Mouse (Mus musculus): ENCODE data around the gene Cdiptos. TPM values are rescaled to one million over a fixed set of nuclear protein-coding genes. Genes with fewer than 3 reads are reported as not detected.
A peak's percentile ranks its signal among the peaks of the same experiment; 100 is the strongest.

Gene Cdiptos
- polyA plus RNA-seq, 1 experiment from 2014 or later = 3.9 TPM

- Histone ChIP-seq H3K36me3 (ENCODE audit: inconsistent target) (no peaks in the 10 kb centered on the region), H3K4me3 (ENCODE audit: inconsistent target) (peak overlapping the region; percentile 4; the same call in 1 of the 2 replicates), H3K27ac (peak overlapping the region; percentile 93), H3K79me2 (ENCODE audit: inconsistent target) (peaks cover 100% of the 10 kb centered on the region)
- WGBS (ENCODE audit: missing documents) = 15% methylated on average over 8 of the region's 9 CpGs
Measured at GRCm38 (mm10) chr7:127008239-127009019, 32.5 kb upstream of the Cdiptos start.

- Histone ChIP-seq H3K27ac (peak overlapping the region; percentile 93; the same call in 1 of the 2 replicates), H3K79me2 (ENCODE audit: inconsistent target) (peaks cover 100% of the 10 kb centered on the region), H3K4me3 (ENCODE audit: inconsistent target) (no peak overlapping the region), H3K36me3 (ENCODE audit: inconsistent target) (no peaks in the 10 kb centered on the region)
- 91% methylated on average over 6 of the region's 6 CpGs for WGBS (ENCODE audit: missing documents)
Measured at GRCm38 (mm10) chr7:127007313-127008024, 31.6 kb upstream of the Cdiptos start.

GRCm38 (mm10) chr7:127004122-127004875, 28.4 kb upstream of the Cdiptos start:
- H3K27ac ChIP-seq = no peak overlapping the region
- H3K79me2 ChIP-seq (ENCODE audit: inconsistent target) = peaks cover 71% of the 10 kb centered on the region
- peaks cover 23% of the 10 kb centered on the region for H3K36me3 ChIP-seq (ENCODE audit: inconsistent target)
- H3K4me3 ChIP-seq (ENCODE audit: inconsistent target) = no peak overlapping the region
- 88% methylated on average over 4 of the region's 4 CpGs for WGBS (ENCODE audit: missing documents)

- Histone ChIP-seq H3K79me2 (ENCODE audit: inconsistent target) (peaks cover 64% of the 10 kb centered on the region), H3K27ac (no peak overlapping the region), H3K36me3 (ENCODE audit: inconsistent target) (peaks cover 30% of the 10 kb centered on the region), H3K4me3 (ENCODE audit: inconsistent target) (no peak overlapping the region)
- 96% methylated on average over 5 of the region's 5 CpGs for WGBS (ENCODE audit: missing documents)
Measured at GRCm38 (mm10) chr7:127003620-127004019, 27.7 kb upstream of the Cdiptos start.

GRCm38 (mm10) chr7:126999568-126999967, 23.7 kb upstream of the Cdiptos start:
- H3K27ac ChIP-seq = no peak overlapping the region
- peaks cover 24% of the 10 kb centered on the region for H3K79me2 ChIP-seq (ENCODE audit: inconsistent target)
- WGBS (ENCODE audit: missing documents) = 79% methylated on average over 10 of the region's 10 CpGs
- H3K4me3 ChIP-seq (ENCODE audit: inconsistent target) = no peak overlapping the region
- H3K36me3 ChIP-seq (ENCODE audit: inconsistent target) = peaks cover 67% of the 10 kb centered on the region

GRCm38 (mm10) chr7:126996449-126996848, 20.6 kb upstream of the Cdiptos start:
- Histone ChIP-seq H3K79me2 (ENCODE audit: inconsistent target) (no peaks in the 10 kb centered on the region), H3K27ac (no peak overlapping the region), H3K4me3 (ENCODE audit: inconsistent target) (no peak overlapping the region), H3K36me3 (ENCODE audit: inconsistent target) (peaks cover 91% of the 10 kb centered on the region)
- WGBS (ENCODE audit: missing documents) = 89% methylated on average over 4 of the region's 4 CpGs

- no peak overlapping the region for H3K4me3 ChIP-seq (ENCODE audit: inconsistent target)
- H3K27ac ChIP-seq = no peak overlapping the region
- H3K36me3 ChIP-seq (ENCODE audit: inconsistent target) = peaks cover 69% of the 10 kb centered on the region
- 86% methylated on average over 8 of the region's 8 CpGs for WGBS (ENCODE audit: missing documents)
- no peaks in the 10 kb centered on the region for H3K79me2 ChIP-seq (ENCODE audit: inconsistent target)
Measured at GRCm38 (mm10) chr7:126988816-126989215, 12.9 kb upstream of the Cdiptos start.

- no peak overlapping the region for H3K4me3 ChIP-seq (ENCODE audit: inconsistent target)
Measured at GRCm38 (mm10) chr7:126986319-126986718, 10.4 kb upstream of the Cdiptos start.

GRCm38 (mm10) chr7:126984667-126985444, 9.0 kb upstream of the Cdiptos start:
- WGBS (ENCODE audit: missing documents) = 90% methylated on average over 10 of the region's 10 CpGs
- Histone ChIP-seq H3K27ac (no peak overlapping the region), H3K36me3 (ENCODE audit: inconsistent target) (peaks cover 45% of the 10 kb centered on the region), H3K79me2 (ENCODE audit: inconsistent target) (no peaks in the 10 kb centered on the region), H3K4me3 (ENCODE audit: inconsistent target) (no peak overlapping the region)

More at GRCm38 (mm10) chr7:126986319-126986718, 10.4 kb upstream of the Cdiptos start:
- H3K79me2 ChIP-seq (ENCODE audit: inconsistent target) = no peaks in the 10 kb centered on the region
- H3K36me3 ChIP-seq (ENCODE audit: inconsistent target) = peaks cover 48% of the 10 kb centered on the region
- no peak overlapping the region for H3K27ac ChIP-seq
- 76% methylated on average over 7 of the region's 9 CpGs for WGBS (ENCODE audit: missing documents)

- 92% methylated on average over 7 of the region's 7 CpGs for WGBS (ENCODE audit: missing documents)
- H3K4me3 ChIP-seq (ENCODE audit: inconsistent target) = no peak overlapping the region
- H3K36me3 ChIP-seq (ENCODE audit: inconsistent target) = peaks cover 43% of the 10 kb centered on the region
- H3K27ac ChIP-seq = no peak overlapping the region
- H3K79me2 ChIP-seq (ENCODE audit: inconsistent target) = peaks cover 3% of the 10 kb centered on the region; the same call in 1 of the 2 replicates
Measured at GRCm38 (mm10) chr7:126983113-126983512, 7.2 kb upstream of the Cdiptos start.

GRCm38 (mm10) chr7:126982054-126982453, 6.2 kb upstream of the Cdiptos start:
- WGBS (ENCODE audit: missing documents) = 93% methylated on average over 3 of the region's 4 CpGs
- Histone ChIP-seq H3K4me3 (ENCODE audit: inconsistent target) (no peak overlapping the region), H3K36me3 (ENCODE audit: inconsistent target) (peaks cover 36% of the 10 kb centered on the region), H3K79me2 (ENCODE audit: inconsistent target) (peaks cover 14% of the 10 kb centered on the region), H3K27ac (no peak overlapping the region)

GRCm38 (mm10) chr7:126981601-126982000, 5.7 kb upstream of the Cdiptos start:
- Histone ChIP-seq H3K36me3 (ENCODE audit: inconsistent target) (peaks cover 31% of the 10 kb centered on the region), H3K79me2 (ENCODE audit: inconsistent target) (peaks cover 18% of the 10 kb centered on the region)
- 95% methylated on average over 2 of the region's 2 CpGs for WGBS (ENCODE audit: missing documents)

GRCm38 (mm10) chr7:126978841-126979240, 2.9 kb upstream of the Cdiptos start:
- Histone ChIP-seq H3K79me2 (ENCODE audit: inconsistent target) (peaks cover 21% of the 10 kb centered on the region), H3K4me3 (ENCODE audit: inconsistent target) (no peak overlapping the region), H3K36me3 (ENCODE audit: inconsistent target) (peaks cover 23% of the 10 kb centered on the region), H3K27ac (no peak overlapping the region)
- 79% methylated on average over 6 of the region's 6 CpGs for WGBS (ENCODE audit: missing documents)

More at GRCm38 (mm10) chr7:126981601-126982000, 5.7 kb upstream of the Cdiptos start:
- Histone ChIP-seq H3K4me3 (ENCODE audit: inconsistent target) (no peak overlapping the region), H3K27ac (no peak overlapping the region)

Data from macrophage (primary cell).